Mouse (Mus musculus) cerebellum, postnatal 10 days (tissue): Measurements from ENCODE around the gene 1700092M07Rik.

ENCODE experiments used
- DNase-seq, 2 experiments: peaks; one replicate each; pipeline ENCODE4 v3.0.0; 2021; ENCODE audit warnings: mixed read lengths in 2 of 2

Gene 1700092M07Rik

GRCm38 (mm10) chr19:8745382-8745781, 4.9 kb downstream of the 1700092M07Rik start:
- DNase-seq: no peak

- peak in 1 of 2 experiments; percentile 20 for DNase-seq
Observed at GRCm38 (mm10) chr19:8747368-8747767, 6.8 kb downstream of the 1700092M07Rik start.

DNA sequence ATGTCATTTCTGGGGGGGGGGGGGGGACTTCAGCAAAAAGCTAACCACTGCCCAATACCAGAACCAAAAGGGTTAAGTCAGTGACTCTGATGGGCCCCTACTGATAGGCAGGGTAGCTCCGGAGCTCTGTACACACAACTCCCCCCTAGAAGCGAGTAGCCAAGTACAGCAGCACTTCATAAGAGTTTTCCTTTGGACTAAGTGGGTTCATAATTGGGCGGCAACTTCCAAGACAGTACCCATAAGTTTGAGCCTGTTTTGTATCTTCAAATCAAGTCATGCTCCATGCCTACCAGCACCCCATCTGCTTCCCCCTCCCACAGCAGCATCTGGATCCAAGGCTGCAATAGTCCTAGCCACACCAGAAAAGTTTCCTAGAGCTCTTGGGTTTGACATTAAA, 15.1 kb downstream of the 1700092M07Rik start:
- no peak for DNase-seq

GRCm38 (mm10) chr19:8756635-8757387, 16.3 kb downstream of the 1700092M07Rik start, which contains the start of gene Nxf1:
TSS of gene Nxf1 (plus strand) at chr19:8757073.
- peak; percentile 97 to 98 for DNase-seq

DNA sequence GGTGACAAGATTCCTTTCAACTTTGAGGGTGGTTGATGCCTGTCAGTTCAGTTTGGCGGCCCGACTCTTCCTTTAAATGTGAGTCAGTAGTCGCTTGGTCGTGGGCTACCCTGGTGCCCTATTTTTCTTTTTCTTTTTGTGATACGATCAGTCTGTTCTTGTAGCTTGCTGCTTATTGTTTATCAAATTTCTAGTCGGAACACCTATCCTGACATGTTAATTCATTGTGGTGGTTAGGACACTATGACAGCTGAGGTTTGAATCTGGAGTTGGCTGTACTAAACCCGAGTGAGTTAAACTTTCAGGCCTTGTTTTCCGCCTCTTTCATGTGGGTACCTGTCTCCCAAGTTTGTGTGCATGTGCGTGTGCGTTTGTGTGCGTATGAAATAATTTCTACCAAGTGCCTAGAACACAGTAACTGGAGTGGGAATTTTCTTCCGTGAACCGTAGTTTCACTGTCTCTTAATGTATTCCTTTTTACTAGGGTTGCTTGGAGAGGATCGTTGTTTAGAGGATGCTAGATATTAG, 17.0 kb downstream of the 1700092M07Rik start:
- no peak for DNase-seq

DNA sequence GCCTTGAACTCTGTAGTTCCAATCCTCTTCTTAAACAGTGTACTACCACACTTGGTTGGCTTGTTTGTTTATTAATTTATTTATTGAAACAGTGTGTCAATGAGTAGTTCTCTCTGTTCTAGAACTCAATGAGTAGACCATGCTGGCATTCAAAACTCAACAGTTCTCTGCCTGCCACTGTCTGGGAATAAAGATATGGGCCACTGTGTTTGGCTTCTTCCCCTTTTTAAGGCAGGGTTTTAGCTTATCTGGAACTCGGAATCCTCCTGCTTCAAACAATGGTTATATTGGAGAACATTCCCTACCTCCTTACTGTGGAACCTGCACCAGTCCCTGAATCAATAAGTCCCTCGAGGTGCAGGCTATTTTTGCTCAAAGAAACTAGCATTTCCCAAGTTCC, 18.4 kb downstream of the 1700092M07Rik start:
- DNase-seq: no peak

DNA sequence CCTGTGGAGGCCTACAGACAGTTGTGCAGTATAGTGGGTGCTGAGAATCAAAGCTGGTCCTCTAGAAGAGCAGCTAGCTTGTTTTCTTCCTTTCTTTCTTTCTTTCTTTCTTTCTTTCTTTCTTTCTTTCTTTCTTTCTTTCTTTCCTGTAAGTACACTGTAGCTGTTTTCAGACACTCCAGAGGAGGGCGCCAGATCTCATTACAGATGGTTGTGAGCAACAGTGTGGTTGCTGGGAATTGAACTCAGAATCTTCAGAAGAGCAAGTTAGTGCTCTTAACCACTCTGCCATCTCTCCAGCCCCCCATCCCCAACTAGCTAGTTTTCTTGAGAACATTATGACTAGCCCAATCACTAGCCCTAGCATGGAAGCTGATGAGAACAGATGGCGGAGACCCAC, 20.2 kb downstream of the 1700092M07Rik start:
- DNase-seq: no peak

GRCm38 (mm10) chr19:8763276-8763675, 22.8 kb downstream of the 1700092M07Rik start:
- DNase-seq: no peak

DNA sequence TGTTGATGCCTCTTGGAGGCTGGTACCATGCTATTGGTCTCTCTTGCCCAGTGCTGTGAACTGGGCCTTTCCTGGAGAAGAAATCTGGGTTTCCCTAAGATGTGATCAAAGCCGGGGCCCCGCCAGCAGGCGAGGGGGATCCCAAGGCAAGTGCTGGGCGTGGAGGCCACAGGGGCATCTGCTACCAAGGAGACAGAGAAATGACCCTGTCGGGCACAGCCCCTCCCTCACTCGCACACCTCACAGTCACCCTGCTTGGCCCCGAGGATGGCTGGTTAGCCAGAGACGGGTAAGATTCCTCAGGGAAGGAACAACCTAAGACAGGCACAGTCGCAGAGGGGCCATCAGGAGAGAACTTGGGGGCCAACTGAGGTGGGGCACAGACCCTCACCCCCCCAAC, 25.0 kb downstream of the 1700092M07Rik start:
- no peak for DNase-seq

- peak; percentile 89 to 90 for DNase-seq
Observed at GRCm38 (mm10) chr19:8770567-8771270, 30.2 kb downstream of the 1700092M07Rik start, which contains the start of gene Tmem223. TSS of gene Tmem223 (plus strand) at chr19:8770996.

- DNase-seq: no peak
Observed at GRCm38 (mm10) chr19:8772996-8773395, 32.5 kb downstream of the 1700092M07Rik start.

GRCm38 (mm10) chr19:8773409-8773808, 32.9 kb downstream of the 1700092M07Rik start:
- DNase-seq: no peak

DNA sequence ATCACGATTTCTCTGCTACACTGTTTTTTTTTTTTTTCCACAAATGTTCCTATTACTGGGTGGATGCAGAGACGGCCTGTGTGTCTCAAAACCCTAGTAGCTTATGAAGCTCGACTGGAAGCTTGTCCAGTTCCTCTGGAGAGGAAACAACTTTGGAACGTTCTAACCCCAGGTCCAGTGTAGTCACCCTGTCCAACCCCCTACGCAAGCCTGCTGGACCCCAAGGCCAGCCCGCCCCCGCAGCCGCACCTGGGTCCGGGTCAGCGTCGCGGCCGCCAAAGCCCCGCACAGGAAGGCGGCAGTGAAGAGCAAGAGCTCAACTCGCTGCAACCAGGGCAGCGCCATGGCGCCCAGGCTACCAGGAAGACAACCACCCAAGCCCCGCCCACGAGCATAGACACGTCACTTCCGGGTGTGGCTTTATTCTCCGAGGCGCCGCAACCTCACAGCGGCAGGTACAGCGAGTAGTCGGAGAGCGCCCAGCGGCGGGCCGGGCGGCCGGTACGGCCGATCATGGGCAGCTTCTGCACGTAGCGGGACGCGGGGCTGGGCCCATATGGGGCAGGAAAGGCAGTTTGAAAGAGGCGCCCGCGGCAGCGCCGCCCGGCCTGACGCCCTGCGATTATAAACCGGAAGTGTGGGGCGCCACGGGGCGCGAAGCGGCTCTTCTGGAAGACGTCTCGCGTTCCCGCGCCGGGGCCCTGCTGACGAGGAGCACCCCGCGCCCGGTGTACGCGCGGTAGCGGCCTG, 33.7 kb downstream of the 1700092M07Rik start, which contains the start of gene Tmem179b:
Gene Tmem179b (minus strand): TSS at position 382 of the 750 bp plus-strand sequence.
- peak; percentile 99 for DNase-seq

- no peak for DNase-seq
Observed at GRCm38 (mm10) chr19:8774951-8775421, 34.5 kb downstream of the 1700092M07Rik start.

GRCm38 (mm10) chr19:8786008-8786781, 45.7 kb downstream of the 1700092M07Rik start, which contains the start of gene Taf6l:
TSS of gene Taf6l (minus strand) at chr19:8786417.
- DNase-seq: peak; percentile 92 to 94

- peak; percentile 68 to 72 for DNase-seq
Observed at GRCm38 (mm10) chr19:8788521-8788920, 48.0 kb downstream of the 1700092M07Rik start.

DNA sequence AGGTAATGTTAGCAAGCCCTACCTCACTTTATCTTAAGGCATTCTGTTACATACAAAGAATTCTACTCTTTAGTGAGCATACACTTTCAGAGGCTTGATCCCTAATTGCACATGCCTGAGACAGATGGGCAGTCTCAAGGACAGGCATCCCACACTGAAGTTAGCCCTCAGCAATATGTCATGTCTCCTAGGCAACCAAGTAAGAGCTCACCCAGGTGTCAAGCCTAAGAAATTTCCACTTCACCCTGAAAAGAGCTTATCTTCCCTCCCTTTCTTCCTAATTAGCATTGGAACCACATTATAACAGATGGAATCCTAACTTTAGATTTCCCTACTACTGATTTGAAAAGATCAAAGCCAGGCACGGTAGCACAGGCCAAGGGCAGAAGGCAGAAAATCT, 48.7 kb downstream of the 1700092M07Rik start:
- no peak for DNase-seq

GRCm38 (mm10) chr19:8790171-8790570, 49.7 kb downstream of the 1700092M07Rik start:
- DNase-seq: peak; percentile 64 to 72
